Mouse (Mus musculus): Measurements from ENCODE around the gene Csrnp2.
"Not testable (repeated sequence)": the region's sequence is repeated elsewhere in the genome, so short reads cannot be mapped to it uniquely, and the experiment has no call there.

Csrnp2 gene

GRCm38 (mm10) chr15:100495102-100495501 lies at the start of gene Csrnp2:
Csrnp2 (minus strand) TSS chr15:100495488.
- DNase-seq: peak; percentile 91

- DNase-seq: not testable (repeated sequence)
These were observed 48.4 kb upstream of the Csrnp2 start for GRCm38 (mm10) chr15:100543651-100544030.

- DNase-seq: not testable (repeated sequence)
These were observed 47.8 kb upstream of the Csrnp2 start for GRCm38 (mm10) chr15:100542876-100543650.

- no peak for DNase-seq
These were observed 46.1 kb upstream of the Csrnp2 start for GRCm38 (mm10) chr15:100541426-100541825.

GRCm38 (mm10) chr15:100541001-100541400 lies 45.7 kb upstream of the Csrnp2 start:
- not testable (repeated sequence) for DNase-seq

GRCm38 (mm10) chr15:100539411-100539810 lies 44.1 kb upstream of the Csrnp2 start:
- no peak for DNase-seq

GRCm38 (mm10) chr15:100537913-100538312 lies 42.6 kb upstream of the Csrnp2 start:
- DNase-seq: peak; percentile 60

GRCm38 (mm10) chr15:100527900-100528299 lies 32.6 kb upstream of the Csrnp2 start:
- DNase-seq: no peak

GRCm38 (mm10) chr15:100525405-100525804 lies 30.1 kb upstream of the Csrnp2 start:
- DNase-seq: no peak

- DNase-seq: no peak
These were observed 25.0 kb upstream of the Csrnp2 start for GRCm38 (mm10) chr15:100520306-100520705.

- no peak for DNase-seq
These were observed 19.8 kb upstream of the Csrnp2 start for GRCm38 (mm10) chr15:100515121-100515520.

- DNase-seq: no peak
These were observed 18.1 kb upstream of the Csrnp2 start for GRCm38 (mm10) chr15:100513387-100513786.

- no peak for DNase-seq
These were observed 14.8 kb upstream of the Csrnp2 start for GRCm38 (mm10) chr15:100510072-100510471.

- no peak for DNase-seq
These were observed 13.3 kb upstream of the Csrnp2 start for GRCm38 (mm10) chr15:100508454-100509167.

GRCm38 (mm10) chr15:100499506-100499905 lies 4.2 kb upstream of the Csrnp2 start:
- DNase-seq: not testable (repeated sequence)

GRCm38 (mm10) chr15:100494647-100495046 lies 641 bp downstream of the Csrnp2 start:
- DNase-seq: no peak

- no peak for DNase-seq
These were observed 3.3 kb downstream of the Csrnp2 start for GRCm38 (mm10) chr15:100491966-100492365.

- DNase-seq: no peak
These were observed 6.0 kb downstream of the Csrnp2 start for GRCm38 (mm10) chr15:100489263-100489662.

- DNase-seq: not testable (repeated sequence)
These were observed 7.0 kb downstream of the Csrnp2 start for GRCm38 (mm10) chr15:100488297-100488696.

- DNase-seq: no peak
These were observed 8.2 kb downstream of the Csrnp2 start for GRCm38 (mm10) chr15:100487050-100487449.

- DNase-seq: no peak
These were observed 8.8 kb downstream of the Csrnp2 start for GRCm38 (mm10) chr15:100486450-100486849.

GRCm38 (mm10) chr15:100485576-100485975 lies 9.7 kb downstream of the Csrnp2 start:
- no peak for DNase-seq

GRCm38 (mm10) chr15:100478925-100479324 lies 16.4 kb downstream of the Csrnp2 start:
- DNase-seq: no peak

- no peak for DNase-seq
These were observed 16.9 kb downstream of the Csrnp2 start for GRCm38 (mm10) chr15:100478351-100478750.

All from cerebellum, adult 9-10 months (tissue).